Mouse (Mus musculus) olfactory bulb, adult 2 months (tissue): Measurements from ENCODE around the gene Smarcc2. TPM values are rescaled to one million over a fixed set of nuclear protein-coding genes. Genes with fewer than 3 reads are reported as not detected.

Experiments used
- H3K27ac ChIP-seq: fragments of 200-500 bp; 2 replicates; pipeline ENCODE4 v1.5.1; 2012; ENCODE audit warnings: low read depth, low read length; ENCODE audit not compliant: insufficient read depth
- H3K4me1 ChIP-seq: fragments of 200-500 bp; 2 replicates; pipeline ENCODE4 v1.6.1; 2012; ENCODE audit warnings: low read length; ENCODE audit not compliant: control insufficient read depth, insufficient read depth
- H3K4me3 ChIP-seq: fragments of 200-500 bp; 2 replicates; pipeline ENCODE4 v1.5.1; 2012; ENCODE audit warnings: mild to moderate bottlenecking, low read depth, low read length, moderate library complexity; ENCODE audit not compliant: insufficient read depth
- CTCF ChIP-seq: fragments of 200-500 bp; IDR thresholded peaks from 2 replicates; pipeline ENCODE4 v1.5.1; 2012; ENCODE audit warnings: low read depth, mild to moderate bottlenecking, low read length, moderate library complexity; ENCODE audit not compliant: insufficient read depth
- POLR2A ChIP-seq: fragments of 200-500 bp; IDR thresholded peaks from 2 replicates; pipeline ENCODE4 v1.6.1; 2012; ENCODE audit warnings: mild to moderate bottlenecking, low read depth, low read length, moderate library complexity; ENCODE audit not compliant: insufficient read depth
- WGBS: fragments of 180-500 bp; shearing (Covaris S2); methylation state at CpG from one replicate; pipeline ENCODE4 v1.1.7; 2018; 5-methylcytosine and 5-hydroxymethylcytosine counted together
- polyA plus RNA-seq: library from polyadenylated mRNA; stranded (reverse); fragments of >200 nt; gene quantifications from 2 replicates; pipeline ENCODE4 v1.2.4, GENCODE M21; 2012; ENCODE audit warnings: low replicate concordance; ENCODE audit not compliant: missing spikeins, insufficient read depth, insufficient read length

Gene Smarcc2
- polyA plus RNA-seq, 1 experiment = 251 TPM

- Histone ChIP-seq H3K4me3 (no peak overlapping the region), H3K27ac (peak overlapping the region; percentile 35; the same call in 1 of the 2 replicates), H3K4me1 (peaks cover 37% of the 10 kb centered on the region)
- TF ChIP-seq POLR2A (no peak), CTCF (no peak)
- WGBS = 53% methylated on average over 5 of the region's 5 CpGs
Observed at GRCm38 (mm10) chr10:128490232-128490631, 31.2 kb downstream of the Smarcc2 start.

GRCm38 (mm10) chr10:128490912-128491311 is 31.9 kb downstream of the Smarcc2 start:
- TF ChIP-seq CTCF = no peak
- no peak for TF ChIP-seq POLR2A
- no peak overlapping the region for H3K4me3 ChIP-seq
- peaks cover 37% of the 10 kb centered on the region for H3K4me1 ChIP-seq
- WGBS = 23% methylated on average over 5 of the region's 5 CpGs
- no peak overlapping the region for H3K27ac ChIP-seq

DNA sequence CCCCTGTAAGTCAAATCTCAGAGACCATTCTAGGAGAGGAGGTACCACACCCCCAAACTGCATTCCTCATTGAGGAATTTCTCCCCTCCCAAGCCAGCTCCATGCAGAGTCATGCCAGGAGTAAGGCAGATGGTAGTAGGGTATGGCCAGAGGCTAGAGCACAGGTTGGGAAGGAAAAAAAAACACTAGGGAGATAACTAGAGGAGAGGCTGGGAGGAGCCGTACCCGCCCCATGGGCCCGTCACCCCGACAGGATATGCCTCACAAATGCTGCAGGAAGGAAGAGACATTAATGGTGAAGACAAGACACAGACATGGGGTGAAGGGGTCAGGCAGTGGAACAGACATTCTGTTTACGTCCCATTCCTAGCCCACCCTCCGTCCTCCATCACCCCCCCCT is 32.4 kb downstream of the Smarcc2 start:
- Histone ChIP-seq H3K4me1 (peaks cover 42% of the 10 kb centered on the region), H3K27ac (no peak overlapping the region), H3K4me3 (peak overlapping the region; percentile 4; the same call in 1 of the 2 replicates)
- 55% methylated on average over 6 of the region's 6 CpGs for WGBS
- no peak for TF ChIP-seq POLR2A
- TF ChIP-seq CTCF = no peak

- WGBS = 52% methylated on average over 8 of the region's 8 CpGs
- H3K4me3 ChIP-seq = peak overlapping the region; percentile 75
- peaks cover 48% of the 10 kb centered on the region for H3K4me1 ChIP-seq
- H3K27ac ChIP-seq = 0 out of 2 replicates have a peak overlapping the region, but pooled peaks have one; percentile 78
Observed at GRCm38 (mm10) chr10:128492051-128492450, 33.0 kb downstream of the Smarcc2 start.

DNA sequence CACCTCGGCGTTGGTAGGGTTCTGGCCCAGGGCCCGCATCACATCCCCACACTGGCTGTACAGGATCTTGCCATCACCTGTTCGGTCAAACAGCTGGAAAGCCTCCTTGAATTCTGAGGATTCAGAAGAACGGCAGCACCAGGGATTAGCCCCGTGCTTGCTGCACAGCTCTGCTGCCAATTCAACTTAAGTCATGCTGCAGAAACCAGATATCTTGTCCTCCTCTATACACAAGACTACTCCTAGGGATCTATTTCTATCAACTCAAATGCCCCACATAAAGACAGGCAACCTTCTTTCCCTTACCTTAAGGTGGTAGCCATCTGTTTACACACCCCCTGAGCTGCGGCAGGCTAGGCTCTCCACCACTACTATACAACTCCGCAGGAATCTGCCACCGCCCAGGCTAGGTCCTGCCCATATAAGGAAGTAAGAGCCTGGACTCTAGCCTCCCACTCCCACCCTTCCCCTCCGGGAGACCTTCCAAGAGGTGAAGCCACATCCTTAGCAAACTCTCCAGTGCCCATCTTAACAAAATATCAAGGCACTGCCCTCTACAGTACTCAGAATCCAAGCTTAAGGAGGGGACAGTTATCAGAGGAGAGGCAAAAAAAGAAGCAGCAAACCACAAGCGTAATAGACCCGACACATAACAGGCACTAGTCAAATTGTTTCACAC is 33.7 kb downstream of the Smarcc2 start:
- TF ChIP-seq POLR2A (no peak), CTCF (no peak)
- 11% methylated on average over 12 of the region's 12 CpGs for WGBS

GRCm38 (mm10) chr10:128493319-128493694 is 34.3 kb downstream of the Smarcc2 start:
- WGBS = under 1% methylated on average over 12 of the region's 12 CpGs
- H3K27ac ChIP-seq = peak overlapping the region; percentile 78
- H3K4me1 ChIP-seq = peaks cover 42% of the 10 kb centered on the region
- TF ChIP-seq CTCF (no peak), POLR2A (no peak)
- peak overlapping the region; percentile 75 for H3K4me3 ChIP-seq

More for the DNA sequence above, 33.7 kb downstream of the Smarcc2 start:
- peak overlapping the region; percentile 75 for H3K4me3 ChIP-seq
- peaks cover 47% of the 10 kb centered on the region for H3K4me1 ChIP-seq
- H3K27ac ChIP-seq = peak overlapping the region; percentile 78

- under 1% methylated on average over 45 of the region's 45 CpGs for WGBS
- H3K27ac ChIP-seq = peak within 1 kb of the TSS; percentile 96
- TF ChIP-seq CTCF = peak; percentile 95
- peak; percentile 99 for TF ChIP-seq POLR2A
Observed at GRCm38 (mm10) chr10:128493695-128494666, 34.9 kb downstream of the Smarcc2 start, which contains the start of gene Myl6. TSS of gene Myl6 (minus strand) at chr10:128494145.

GRCm38 (mm10) chr10:128494667-128495245 is 35.7 kb downstream of the Smarcc2 start:
- peaks cover 35% of the 10 kb centered on the region for H3K4me1 ChIP-seq
- 42% methylated on average over 11 of the region's 11 CpGs for WGBS
- no peak for TF ChIP-seq CTCF
- no peak for TF ChIP-seq POLR2A
- H3K4me3 ChIP-seq = peak overlapping the region; percentile 75
- H3K27ac ChIP-seq = peak overlapping the region; percentile 96

More at GRCm38 (mm10) chr10:128493695-128494666, 34.9 kb downstream of the Smarcc2 start, which contains the start of gene Myl6:
- Histone ChIP-seq H3K4me1 (peaks cover 37% of the 10 kb centered on the region), H3K4me3 (peak within 1 kb of the TSS; percentile 75)

GRCm38 (mm10) chr10:128495270-128495669 is 36.2 kb downstream of the Smarcc2 start:
- Histone ChIP-seq H3K4me1 (peaks cover 30% of the 10 kb centered on the region), H3K4me3 (no peak overlapping the region), H3K27ac (peak overlapping the region; percentile 96)
- 66% methylated on average over 2 of the region's 2 CpGs for WGBS
- TF ChIP-seq POLR2A (no peak), CTCF (no peak)
